Mouse (Mus musculus) limb, embryonic 12.5 days (tissue): ENCODE measurements at regions not wholly inside any gene's neighbourhood (a gene's known extent, or its start where the extent isn't known, plus 50 kb on each side); places are given as distances from the start of the nearest gene placed in this dataset.
A peak's percentile ranks its signal among the peaks of the same experiment; 100 is the strongest.

Experiments used
- ATAC-seq: fragments of 200-750 bp; cut with Nextera tagmentation; 2 replicates; pipeline ENCODE4 v1.8.0; 2017; ENCODE audit warnings: low read depth, moderate TSS enrichment; ENCODE audit not compliant: insufficient number of reproducible peaks, insufficient read depth, low FRiP score, low TSS enrichment
- H3K27ac ChIP-seq: fragments of 300-500 bp; sonication (generic); 2 replicates; pipeline ENCODE4 v1.5.1; 2016; ENCODE audit warnings: mild to moderate bottlenecking, moderate library complexity
- H3K27me3 ChIP-seq: fragments of 300-500 bp; sonication (generic); 2 replicates; pipeline ENCODE4 v1.6.1; 2016; ENCODE audit warnings: mild to moderate bottlenecking, moderate library complexity
- H3K36me3 ChIP-seq: fragments of 300-500 bp; sonication (generic); 2 replicates; pipeline ENCODE4 v1.6.1; 2016; ENCODE audit warnings: mild to moderate bottlenecking, moderate library complexity
- H3K4me1 ChIP-seq: fragments of 300-500 bp; sonication (generic); replicated peaks from 2 replicates; pipeline ENCODE4 v1.6.1; 2016
- H3K4me2 ChIP-seq: fragments of 300-500 bp; sonication (generic); 2 replicates; pipeline ENCODE4 v1.6.1; 2016; ENCODE audit warnings: mild to moderate bottlenecking, moderate library complexity
- H3K4me3 ChIP-seq: fragments of 300-500 bp; sonication (generic); replicated peaks from 2 replicates; pipeline ENCODE4 v1.5.1; 2016; ENCODE audit warnings: mild to moderate bottlenecking
- H3K9ac ChIP-seq: fragments of 300-500 bp; sonication (generic); replicated peaks from 2 replicates; pipeline ENCODE4 v1.6.1; 2016; ENCODE audit warnings: mild to moderate bottlenecking, moderate library complexity
- H3K9me3 ChIP-seq: fragments of 300-500 bp; sonication (generic); 2 replicates; pipeline ENCODE4 v1.6.1; 2016; ENCODE audit warnings: mild to moderate bottlenecking, moderate library complexity
- WGBS: fragments of 180-500 bp; shearing (Covaris S2); methylation state at CpG from one replicate; pipeline ENCODE4 v1.1.7; 2016; 5-methylcytosine and 5-hydroxymethylcytosine counted together

DNA sequence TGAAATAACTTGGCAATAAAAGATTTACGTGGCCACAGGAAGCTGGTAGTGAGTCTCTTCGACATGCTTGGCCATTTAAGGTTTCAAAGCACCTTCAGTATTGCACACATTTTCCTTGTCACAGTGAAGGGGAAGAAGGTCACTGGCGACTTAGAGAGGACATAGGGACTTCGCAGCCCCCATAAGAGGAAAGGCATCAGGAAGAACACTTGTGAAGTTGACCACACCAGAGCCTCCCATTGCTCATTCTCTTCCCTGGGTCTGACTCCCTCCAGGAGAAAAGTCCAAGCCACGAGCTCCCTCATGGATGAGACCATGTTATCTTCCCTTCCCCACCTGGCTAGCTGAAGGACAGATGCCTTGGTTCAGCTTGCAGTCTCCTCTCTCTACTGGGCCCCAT lies 77.4 kb upstream of the Synm start:
- no peak overlapping the region for H3K9ac ChIP-seq
- WGBS = 89% methylated on average over 5 of the region's 5 CpGs
- H3K4me2 ChIP-seq = no peak overlapping the region
- no peak overlapping the region for H3K4me3 ChIP-seq
- peaks cover 11% of the 10 kb centered on the region; the same call in 1 of the 2 replicates for H3K9me3 ChIP-seq
- H3K36me3 ChIP-seq = no peaks in the 10 kb centered on the region
- H3K27ac ChIP-seq = peak overlapping the region; percentile 35; the same call in 1 of the 2 replicates
- no peaks in the 10 kb centered on the region; the same call in 1 of the 2 replicates for H3K27me3 ChIP-seq
- peaks cover 12% of the 10 kb centered on the region for H3K4me1 ChIP-seq
- ATAC-seq = no peak

DNA sequence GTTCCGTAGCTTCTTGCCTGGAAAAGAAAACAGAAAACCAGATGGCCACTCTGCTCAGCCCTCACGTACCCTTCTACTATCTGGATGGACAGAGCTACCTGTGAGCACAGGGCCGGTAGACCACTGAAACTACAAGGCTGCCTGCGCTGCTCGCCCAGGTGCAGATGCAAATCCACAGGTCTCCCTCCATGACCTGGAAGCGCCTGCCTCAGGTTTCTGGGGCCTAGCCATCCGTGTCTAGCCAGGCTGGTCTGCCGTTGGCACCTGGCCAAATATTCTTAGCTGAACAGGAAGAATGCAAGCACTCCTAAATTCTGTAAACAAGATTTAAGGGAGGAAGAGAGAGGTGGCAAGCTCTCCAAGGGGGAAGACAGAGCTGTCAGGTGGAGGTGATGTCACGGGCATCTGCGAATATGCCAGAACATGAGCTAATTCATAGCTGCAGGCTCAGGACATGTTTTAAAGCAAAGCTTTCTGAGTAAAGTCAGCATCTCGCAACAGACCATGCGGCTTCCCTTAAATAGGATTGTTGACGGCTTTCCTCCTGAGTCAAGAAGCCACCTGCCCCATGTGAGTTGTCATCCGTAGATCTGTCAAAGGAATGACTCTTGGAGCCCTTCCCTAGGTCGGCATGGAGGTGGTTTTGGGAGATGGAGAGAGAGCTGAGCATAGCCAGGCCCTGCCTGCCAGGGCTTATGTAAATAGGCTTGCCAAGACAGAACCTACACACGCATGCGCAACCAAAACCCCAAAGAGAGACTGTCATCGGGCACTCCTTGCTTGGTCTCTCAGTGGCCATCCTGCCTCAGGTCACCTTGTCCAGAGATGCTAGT lies 76.8 kb upstream of the Synm start:
- no peak overlapping the region for H3K9ac ChIP-seq
- H3K9me3 ChIP-seq = peaks cover 11% of the 10 kb centered on the region; the same call in 1 of the 2 replicates
- H3K4me1 ChIP-seq = peaks cover 12% of the 10 kb centered on the region
- H3K4me3 ChIP-seq = no peak overlapping the region
- H3K27ac ChIP-seq = peak overlapping the region; percentile 35; the same call in 1 of the 2 replicates
- H3K36me3 ChIP-seq = no peaks in the 10 kb centered on the region
- no peak overlapping the region for H3K4me2 ChIP-seq
- no peak for ATAC-seq
- H3K27me3 ChIP-seq = no peaks in the 10 kb centered on the region; the same call in 1 of the 2 replicates
- WGBS = 74% methylated on average over 18 of the region's 18 CpGs

DNA sequence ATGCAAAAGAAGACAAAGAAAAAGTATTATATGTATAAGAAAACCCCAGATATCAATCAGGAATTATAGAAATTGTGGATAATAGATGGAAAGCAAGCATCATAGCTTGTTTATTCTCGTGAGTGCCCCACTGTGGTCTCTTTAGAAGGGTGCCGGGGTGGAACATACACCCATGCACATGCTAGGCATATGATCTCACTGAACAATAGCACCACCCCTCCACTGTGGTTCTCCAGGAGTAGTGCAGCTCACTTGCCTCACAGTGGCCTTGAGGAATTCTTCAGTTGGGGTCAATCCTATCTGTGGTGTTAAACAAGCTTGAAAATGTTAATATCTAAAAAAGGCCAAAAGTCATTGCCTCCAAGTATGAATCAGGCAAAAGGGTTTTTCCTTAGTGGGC lies 72.2 kb upstream of the Synm start:
- 80% methylated on average over 2 of the region's 2 CpGs for WGBS
- H3K27ac ChIP-seq = no peak overlapping the region
- no peak for ATAC-seq

DNA sequence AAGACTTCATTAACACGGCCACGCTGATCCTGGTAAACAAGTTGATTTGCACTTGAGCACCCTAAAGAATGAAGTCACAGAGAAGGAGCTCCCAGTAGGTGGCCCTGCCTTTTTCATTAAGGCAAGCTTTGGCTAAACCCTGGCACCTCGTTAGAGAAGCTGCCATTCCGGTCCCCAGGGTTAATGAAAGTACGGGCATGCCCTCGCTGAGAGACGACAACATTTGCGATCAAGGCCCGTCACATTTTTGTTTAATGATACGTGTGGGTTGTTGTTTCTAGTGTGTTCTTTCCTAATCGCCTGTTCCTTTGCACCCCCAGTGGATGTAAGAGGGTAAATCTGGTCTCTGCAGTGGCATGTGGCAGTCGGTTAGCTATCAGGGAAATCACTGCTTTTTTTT lies 67.8 kb upstream of the Synm start:
- 17% methylated on average over 12 of the region's 12 CpGs for WGBS
- Histone ChIP-seq H3K27ac (peak overlapping the region; percentile 83), H3K4me2 (no peak overlapping the region), H3K9me3 (peaks cover under 1% of the 10 kb centered on the region; the same call in 1 of the 2 replicates), H3K27me3 (no peaks in the 10 kb centered on the region), H3K9ac (no peak overlapping the region), H3K36me3 (no peaks in the 10 kb centered on the region), H3K4me3 (no peak overlapping the region), H3K4me1 (peaks cover 44% of the 10 kb centered on the region)
- no peak for ATAC-seq

More for the DNA sequence above, 72.2 kb upstream of the Synm start:
- H3K9ac ChIP-seq = no peak overlapping the region
- no peaks in the 10 kb centered on the region for H3K27me3 ChIP-seq
- H3K4me3 ChIP-seq = no peak overlapping the region
- H3K9me3 ChIP-seq = peaks cover 6% of the 10 kb centered on the region; the same call in 1 of the 2 replicates
- no peak overlapping the region for H3K4me2 ChIP-seq
- H3K4me1 ChIP-seq = peaks cover 27% of the 10 kb centered on the region
- H3K36me3 ChIP-seq = no peaks in the 10 kb centered on the region

DNA sequence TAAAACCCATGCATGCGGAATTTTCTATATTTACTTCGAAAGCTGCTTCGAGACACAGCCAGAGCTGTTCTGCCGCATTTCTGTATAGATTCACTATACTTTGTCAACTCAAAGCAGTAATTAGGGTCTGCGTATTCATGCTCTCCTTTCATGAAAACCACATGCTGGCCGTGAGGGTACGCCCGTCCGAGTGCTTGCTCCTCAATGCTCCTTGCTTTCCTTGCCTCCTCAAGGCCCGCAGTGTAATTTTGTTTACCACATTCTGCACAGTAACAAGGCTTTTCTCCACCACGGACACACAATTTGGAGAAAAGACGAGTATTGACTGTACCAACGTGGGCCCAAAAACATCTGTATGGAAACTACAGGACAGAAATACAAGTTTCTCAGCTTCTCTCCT lies 67.4 kb upstream of the Synm start:
- H3K4me2 ChIP-seq = no peak overlapping the region
- H3K4me1 ChIP-seq = peaks cover 44% of the 10 kb centered on the region
- H3K27ac ChIP-seq = peak overlapping the region; percentile 83
- WGBS = 37% methylated on average over 13 of the region's 13 CpGs
- no peaks in the 10 kb centered on the region for H3K27me3 ChIP-seq
- no peak for ATAC-seq
- no peaks in the 10 kb centered on the region for H3K9me3 ChIP-seq
- H3K4me3 ChIP-seq = no peak overlapping the region
- H3K36me3 ChIP-seq = no peaks in the 10 kb centered on the region
- H3K9ac ChIP-seq = no peak overlapping the region

DNA sequence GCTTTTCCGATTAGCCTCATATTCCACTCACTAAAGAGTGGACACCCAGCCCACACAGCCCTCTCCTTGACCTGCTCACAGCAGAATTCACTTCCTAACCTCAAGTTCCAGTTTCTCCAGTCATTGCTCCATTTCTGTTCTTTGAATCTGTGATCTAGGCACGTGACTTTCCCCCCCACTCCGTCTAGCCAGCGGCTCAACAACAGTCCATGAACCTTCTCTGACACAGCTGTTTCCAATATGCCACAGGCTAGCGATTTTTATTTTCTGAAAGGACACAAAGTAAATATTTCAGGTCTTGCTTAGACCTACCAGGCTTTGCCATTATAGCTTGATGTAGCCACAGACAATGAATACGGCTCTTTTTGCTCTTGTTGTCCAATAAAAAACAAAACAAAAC lies 66.8 kb upstream of the Synm start:
- Histone ChIP-seq H3K27me3 (no peaks in the 10 kb centered on the region), H3K9ac (no peak overlapping the region), H3K27ac (peak overlapping the region; percentile 83), H3K36me3 (no peaks in the 10 kb centered on the region), H3K4me2 (no peak overlapping the region), H3K4me3 (no peak overlapping the region), H3K9me3 (no peaks in the 10 kb centered on the region), H3K4me1 (peaks cover 44% of the 10 kb centered on the region)
- 24% methylated on average over 6 of the region's 6 CpGs for WGBS
- ATAC-seq = peak; percentile 56

DNA sequence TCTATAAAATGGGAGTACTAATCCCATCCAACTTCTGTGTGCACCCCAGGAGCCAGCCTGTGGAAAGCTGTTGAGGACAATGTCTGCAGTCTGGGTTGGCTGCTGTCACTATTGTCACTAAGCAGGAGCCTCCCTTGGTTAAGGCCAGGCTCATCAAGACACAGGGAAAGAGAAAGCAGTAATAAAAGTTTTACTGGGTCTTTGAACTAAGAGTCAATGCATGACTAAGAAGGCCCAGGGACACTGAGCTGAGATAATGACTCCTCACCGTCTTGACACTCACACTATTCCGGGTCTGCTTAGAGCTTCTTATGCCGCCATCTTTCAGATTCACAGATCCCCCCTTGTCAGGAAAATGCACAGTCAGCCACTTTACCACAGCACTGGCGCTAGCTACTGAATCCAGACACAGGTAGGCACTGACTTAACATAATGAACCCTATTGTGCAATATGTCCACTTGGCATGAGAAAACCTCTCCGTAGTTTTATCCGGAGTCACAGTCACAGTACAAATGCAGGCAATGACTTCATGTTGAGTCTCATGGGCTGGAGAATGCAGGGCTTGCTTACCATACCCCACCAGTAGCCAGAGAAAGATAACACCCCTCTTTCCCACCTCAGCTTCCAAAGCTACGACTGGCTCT lies 66.2 kb upstream of the Synm start:
- no peak for ATAC-seq
- Histone ChIP-seq H3K4me3 (no peak overlapping the region), H3K27ac (peak overlapping the region; percentile 83), H3K36me3 (no peaks in the 10 kb centered on the region), H3K4me1 (peaks cover 44% of the 10 kb centered on the region), H3K9me3 (no peaks in the 10 kb centered on the region), H3K9ac (no peak overlapping the region), H3K4me2 (no peak overlapping the region; the same call in 1 of the 2 replicates), H3K27me3 (no peaks in the 10 kb centered on the region)
- 65% methylated on average over 7 of the region's 7 CpGs for WGBS

DNA sequence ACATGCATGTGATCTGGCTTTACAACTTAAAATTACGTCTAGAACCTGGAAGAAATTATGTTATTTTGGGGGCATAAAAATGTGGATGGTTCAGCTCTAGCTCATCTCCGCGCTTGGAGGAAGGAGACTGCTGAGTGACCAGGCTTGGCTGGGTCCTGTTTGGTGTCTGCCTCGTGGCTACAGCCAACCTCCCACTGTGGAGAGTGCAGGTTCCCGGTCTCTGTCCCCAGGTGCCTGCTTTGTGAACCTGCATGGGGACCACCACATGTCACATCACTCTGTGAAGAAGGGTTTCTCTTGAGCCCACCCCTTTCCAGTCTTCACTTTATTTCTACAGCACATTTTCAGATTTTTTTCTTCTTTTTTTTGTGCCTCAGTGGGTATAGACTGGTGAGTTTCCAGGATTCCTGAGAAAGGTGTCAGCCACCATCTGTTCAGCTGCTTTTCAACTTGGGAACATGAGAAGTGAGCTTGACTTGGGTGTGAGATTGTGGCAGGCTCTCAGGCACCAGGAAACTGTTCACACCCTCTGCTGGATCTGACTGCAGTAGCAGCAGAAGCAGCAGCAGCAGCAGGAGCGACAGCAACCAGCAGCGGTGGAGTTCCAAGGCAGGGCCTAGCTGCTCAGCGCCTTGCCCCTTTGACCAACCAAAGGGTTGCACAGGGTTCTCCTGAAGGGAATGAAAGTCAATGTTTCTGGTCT lies 64.6 kb upstream of the Synm start:
- H3K36me3 ChIP-seq = no peaks in the 10 kb centered on the region
- no peak overlapping the region for H3K9ac ChIP-seq
- H3K4me3 ChIP-seq = no peak overlapping the region
- peaks cover 44% of the 10 kb centered on the region for H3K4me1 ChIP-seq
- ATAC-seq = no peak
- 0 out of 2 replicates have a peak overlapping the region, but pooled peaks have one; percentile 29 for H3K27ac ChIP-seq
- no peak overlapping the region for H3K4me2 ChIP-seq
- H3K27me3 ChIP-seq = no peaks in the 10 kb centered on the region
- H3K9me3 ChIP-seq = no peaks in the 10 kb centered on the region
- 37% methylated on average over 8 of the region's 8 CpGs for WGBS

DNA sequence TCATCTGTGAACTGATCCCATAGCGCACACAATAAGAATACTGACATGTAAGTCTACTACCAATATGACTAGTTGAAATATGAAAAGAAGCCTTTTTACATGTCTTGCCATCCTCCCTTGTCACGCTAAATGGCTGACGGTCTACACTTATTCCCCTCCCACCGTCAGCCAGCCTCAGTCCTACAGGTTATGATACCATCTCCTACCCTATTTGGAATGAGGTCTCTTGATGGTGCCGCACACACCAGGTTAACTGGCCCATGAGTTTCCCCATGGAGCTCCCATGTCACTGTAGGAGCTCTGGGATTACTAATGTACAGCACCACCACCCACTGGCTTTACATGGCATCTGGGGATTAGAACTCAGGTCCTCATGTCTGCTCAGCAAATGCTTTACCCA lies 60.0 kb upstream of the Synm start:
- Histone ChIP-seq H3K4me3 (no peak overlapping the region), H3K9me3 (no peaks in the 10 kb centered on the region), H3K4me2 (no peak overlapping the region), H3K27me3 (no peaks in the 10 kb centered on the region), H3K36me3 (no peaks in the 10 kb centered on the region), H3K27ac (no peak overlapping the region), H3K4me1 (peaks cover 7% of the 10 kb centered on the region; the same call in 1 of the 2 replicates), H3K9ac (no peak overlapping the region)
- no peak for ATAC-seq
- WGBS = 96% methylated on average over 5 of the region's 5 CpGs

DNA sequence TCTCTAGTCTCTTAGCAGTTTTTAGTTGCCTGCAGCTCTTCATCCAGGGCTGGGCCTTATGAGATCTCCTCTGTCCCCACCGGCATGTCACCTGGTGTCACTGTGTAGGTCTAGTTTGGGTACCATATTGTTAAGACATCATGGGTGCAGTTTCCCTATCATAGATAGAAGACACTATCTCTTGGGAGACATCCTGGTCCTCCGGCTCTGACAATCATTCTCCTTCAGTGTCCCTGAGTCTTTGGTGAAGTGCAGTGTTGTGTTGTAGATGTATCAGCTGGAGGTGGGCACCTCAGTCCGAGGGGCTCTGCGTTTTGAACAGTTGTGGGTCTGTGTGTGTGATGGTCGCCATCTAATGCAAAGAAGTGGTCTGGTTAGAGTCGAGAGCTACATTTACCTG lies 58.0 kb upstream of the Synm start:
- Histone ChIP-seq H3K4me1 (no peaks in the 10 kb centered on the region), H3K9me3 (no peaks in the 10 kb centered on the region), H3K27me3 (no peaks in the 10 kb centered on the region), H3K4me3 (no peak overlapping the region), H3K4me2 (no peak overlapping the region), H3K9ac (no peak overlapping the region), H3K27ac (no peak overlapping the region), H3K36me3 (no peaks in the 10 kb centered on the region)
- ATAC-seq = no peak
- 93% methylated on average over 6 of the region's 6 CpGs for WGBS

DNA sequence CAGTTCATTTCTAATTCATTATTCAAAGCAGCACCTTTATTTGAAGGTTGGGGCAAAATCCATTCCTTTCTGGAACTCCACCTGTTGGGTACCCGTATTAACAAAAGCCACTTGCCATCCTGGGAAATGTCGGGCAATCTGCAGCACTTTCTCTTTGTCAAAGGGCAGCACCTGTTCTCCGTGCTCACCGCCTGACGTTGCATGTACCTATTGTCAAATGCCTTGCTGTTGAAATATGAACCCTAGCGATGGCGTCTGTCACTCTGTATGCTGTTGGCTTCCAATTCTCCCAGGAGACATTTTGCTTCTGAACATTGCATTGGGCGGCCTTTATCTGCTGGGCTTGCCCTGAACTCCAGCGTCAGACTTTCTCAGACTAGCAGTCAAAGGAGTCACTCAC lies 55.3 kb upstream of the Synm start:
- H3K4me1 ChIP-seq = no peaks in the 10 kb centered on the region
- H3K9ac ChIP-seq = no peak overlapping the region
- no peak for ATAC-seq
- no peak overlapping the region for H3K4me2 ChIP-seq
- WGBS = 58% methylated on average over 9 of the region's 9 CpGs
- H3K4me3 ChIP-seq = no peak overlapping the region
- H3K27ac ChIP-seq = no peak overlapping the region
- H3K9me3 ChIP-seq = no peaks in the 10 kb centered on the region
- H3K36me3 ChIP-seq = no peaks in the 10 kb centered on the region
- no peaks in the 10 kb centered on the region for H3K27me3 ChIP-seq
